Mouse (Mus musculus): Measurements from ENCODE around the gene Unc45b.
A peak's percentile ranks its signal among the peaks of the same experiment; 100 is the strongest.
"Not testable (repeated sequence)": the region's sequence is repeated elsewhere in the genome, so short reads cannot be mapped to it uniquely, and the experiment has no call there.

Gene Unc45b

GRCm38 (mm10) chr11:82897478-82897877 lies 12.9 kb upstream of the Unc45b start:
- no peak for DNase-seq (ENCODE audit: low read depth, low spot score)

DNA sequence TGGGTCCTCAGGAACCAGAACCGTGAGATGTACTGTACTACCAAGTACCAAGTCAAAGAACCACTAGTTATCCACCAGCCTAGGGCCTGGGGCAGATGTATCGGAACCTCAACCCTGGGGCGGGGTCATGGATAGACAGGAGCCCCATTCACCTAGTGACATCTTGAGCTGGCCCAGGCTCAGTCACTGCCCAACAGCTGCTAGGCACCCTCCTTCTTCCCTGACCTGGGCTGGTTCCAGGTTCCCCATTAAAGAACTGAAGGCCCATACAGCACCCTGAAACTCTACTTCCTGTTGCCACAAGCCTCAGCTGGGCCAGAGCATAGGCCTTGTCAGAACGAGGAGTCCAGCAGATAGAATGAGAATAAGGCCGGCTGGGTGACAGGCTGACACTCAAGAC lies 10.6 kb upstream of the Unc45b start:
- DNase-seq (ENCODE audit: low read depth, low spot score), result no peak

DNA sequence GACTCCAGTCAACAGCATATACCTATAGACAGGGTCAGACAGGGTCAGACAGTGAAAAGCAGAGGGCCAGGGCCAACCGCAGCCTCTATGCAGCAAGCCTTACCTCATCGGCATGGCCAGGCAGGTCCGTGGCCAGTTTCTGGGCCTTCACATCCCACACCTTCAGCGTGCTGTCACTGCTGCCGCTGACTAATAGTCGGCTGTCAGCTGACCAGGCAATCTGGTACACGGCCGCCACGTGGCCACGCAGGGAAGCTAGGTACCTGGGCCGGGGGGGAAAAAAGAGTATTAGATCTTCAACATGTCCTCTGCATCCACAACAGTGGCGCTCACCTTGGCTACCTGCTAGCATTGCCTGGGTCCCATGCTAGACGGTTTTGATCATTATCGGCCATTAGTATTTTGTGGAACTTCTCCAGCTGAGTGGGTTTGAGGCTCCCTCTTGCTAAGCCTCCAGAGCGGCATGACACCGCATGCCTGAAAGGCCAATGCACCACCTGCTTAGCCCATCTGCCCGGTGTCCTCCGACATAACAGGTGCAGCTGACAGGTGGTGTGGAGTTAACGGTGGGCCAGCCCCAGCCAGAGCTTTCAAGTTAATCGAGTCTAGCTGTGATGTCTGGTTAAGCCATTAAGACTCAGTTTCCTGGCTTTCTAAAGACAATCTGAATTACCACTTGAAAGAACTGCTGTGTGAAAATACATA lies 8.6 kb upstream of the Unc45b start:
- DNase-seq (ENCODE audit: low read depth, low spot score), result no peak

DNA sequence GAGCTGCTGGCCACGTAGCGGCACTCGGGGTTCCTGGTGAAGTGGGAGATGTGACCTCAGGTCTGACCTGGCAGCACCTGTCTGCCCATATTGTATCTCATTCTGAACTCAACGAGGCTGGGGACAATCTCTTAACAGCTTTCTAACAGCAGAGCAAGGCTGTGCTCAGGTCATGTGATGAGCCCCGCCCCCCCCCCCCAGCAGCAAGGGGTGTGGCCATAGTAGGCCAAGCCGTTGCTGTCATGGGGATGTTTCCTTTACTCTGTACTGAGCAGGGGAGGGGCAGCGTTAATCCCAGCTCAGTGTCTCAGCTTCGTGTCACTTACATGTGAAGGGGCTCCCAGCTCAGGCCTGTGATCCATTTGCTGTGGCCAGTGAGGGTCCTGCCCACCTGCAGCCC lies 5.4 kb upstream of the Unc45b start:
- DNase-seq (ENCODE audit: low read depth, low spot score), result no peak

GRCm38 (mm10) chr11:82905816-82906215 lies 4.5 kb upstream of the Unc45b start:
- DNase-seq (ENCODE audit: low read depth, low spot score), result no peak

GRCm38 (mm10) chr11:82907651-82908607 lies 2.4 kb upstream of the Unc45b start, which contains the start of gene Nle1:
TSS of gene Nle1 (minus strand) at chr11:82908411.
- peak; percentile 72 for DNase-seq (ENCODE audit: low read depth, low spot score)

GRCm38 (mm10) chr11:82908608-82908989 lies 1.8 kb upstream of the Unc45b start:
- no peak for DNase-seq (ENCODE audit: low read depth, low spot score)

DNA sequence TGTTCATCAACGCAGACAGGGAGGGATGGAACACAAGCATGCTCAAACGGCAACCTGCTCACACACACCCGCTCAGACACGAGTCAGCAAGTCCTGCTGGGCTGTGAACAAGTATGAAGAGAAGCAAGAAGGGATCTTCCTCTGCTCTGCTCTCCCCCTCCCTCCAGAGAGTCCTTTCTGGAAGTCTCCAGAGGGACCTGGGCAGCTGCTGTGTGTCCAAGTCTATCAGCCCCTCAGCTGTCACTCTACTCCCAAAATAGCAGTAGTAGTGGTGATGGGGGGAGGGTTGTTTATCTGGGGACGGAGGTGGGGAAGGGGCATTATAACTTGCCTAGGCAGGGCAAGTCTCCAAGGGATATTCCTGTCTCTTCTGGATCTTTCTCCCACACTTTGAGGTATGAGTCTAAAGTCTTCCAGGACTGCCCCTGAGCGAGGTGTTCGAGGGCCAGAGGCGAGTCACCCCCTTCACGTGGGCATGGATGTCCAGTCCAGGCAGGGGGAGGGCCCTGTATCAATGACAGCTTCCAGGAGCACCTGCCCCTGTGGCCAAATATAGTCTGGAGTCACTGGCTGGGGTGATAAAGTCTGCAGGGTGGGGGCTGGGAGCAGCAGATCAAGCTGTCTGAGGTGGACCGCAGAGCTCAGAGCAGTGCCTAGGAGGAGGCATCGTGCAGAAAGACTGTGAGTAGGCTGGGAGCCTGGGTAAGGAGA lies 484 bp downstream of the Unc45b start:
- DNase-seq (ENCODE audit: low read depth, low spot score), result no peak

DNA sequence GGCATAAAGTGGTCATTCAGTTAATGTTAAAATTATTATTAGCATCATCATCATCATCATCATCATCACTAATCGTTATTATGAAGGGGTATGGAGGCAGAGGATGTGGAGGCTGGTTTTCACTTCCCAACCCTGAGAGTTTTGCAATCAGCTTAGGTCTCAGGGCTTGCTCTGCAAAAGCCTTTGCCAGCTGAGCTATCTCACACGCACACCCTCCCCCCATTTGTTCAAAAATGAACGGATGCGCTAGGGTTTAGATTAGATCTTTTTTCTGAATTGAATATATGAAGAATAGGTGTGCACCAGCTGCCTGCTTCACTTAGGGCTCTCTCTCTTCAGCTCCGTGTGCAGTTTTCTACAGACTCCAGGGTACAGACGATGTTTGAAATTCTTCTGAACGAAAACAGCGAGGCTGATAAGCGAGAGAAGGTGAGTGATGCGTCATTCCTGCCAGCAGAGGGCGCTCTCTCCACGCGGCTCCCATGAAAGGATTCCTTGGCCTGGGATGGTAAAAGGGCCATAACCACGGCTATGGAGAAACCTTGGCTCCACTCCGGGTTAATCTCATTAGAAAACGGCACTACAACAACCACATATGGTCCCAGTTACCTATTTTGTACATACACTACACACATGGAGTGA lies 4.5 kb downstream of the Unc45b start:
- peak; percentile 19 for DNase-seq (ENCODE audit: low read depth, low spot score)

GRCm38 (mm10) chr11:82920768-82921167 lies 10.4 kb downstream of the Unc45b start:
- no peak for DNase-seq (ENCODE audit: low read depth, low spot score)

DNA sequence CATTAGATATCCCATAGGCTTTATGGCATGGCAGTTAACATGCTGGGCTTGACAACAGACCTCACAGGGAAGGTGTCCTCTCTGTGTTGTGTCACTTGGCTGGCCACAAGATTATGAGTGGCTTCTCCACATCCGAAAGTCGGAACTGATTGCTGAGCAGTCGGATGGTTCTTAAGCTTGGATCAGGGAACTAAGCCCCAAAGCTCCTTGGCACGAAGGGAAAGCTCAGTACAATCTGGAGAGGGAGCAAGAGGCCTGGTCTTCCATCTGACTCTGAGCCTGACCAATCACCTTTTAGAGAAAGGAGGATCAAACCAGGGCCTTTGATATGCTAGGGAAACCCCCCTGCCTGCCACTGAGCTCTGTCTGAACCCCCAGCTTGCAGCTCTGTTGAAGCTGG lies 11.3 kb downstream of the Unc45b start:
- DNase-seq (ENCODE audit: low read depth, low spot score), result no peak

GRCm38 (mm10) chr11:82923910-82924309 lies 13.6 kb downstream of the Unc45b start:
- DNase-seq (ENCODE audit: low read depth, low spot score), result not testable (repeated sequence)

GRCm38 (mm10) chr11:82928897-82929632 lies 18.7 kb downstream of the Unc45b start:
- no peak for DNase-seq (ENCODE audit: low read depth, low spot score)

GRCm38 (mm10) chr11:82929633-82929950 lies 19.2 kb downstream of the Unc45b start:
- DNase-seq (ENCODE audit: low read depth, low spot score), result no peak

- DNase-seq (ENCODE audit: low read depth, low spot score), result not testable (repeated sequence)
Measured at GRCm38 (mm10) chr11:82930391-82930955, 20.1 kb downstream of the Unc45b start.

- DNase-seq (ENCODE audit: low read depth, low spot score), result not testable (repeated sequence)
Measured at GRCm38 (mm10) chr11:82931161-82931560, 20.8 kb downstream of the Unc45b start.

DNA sequence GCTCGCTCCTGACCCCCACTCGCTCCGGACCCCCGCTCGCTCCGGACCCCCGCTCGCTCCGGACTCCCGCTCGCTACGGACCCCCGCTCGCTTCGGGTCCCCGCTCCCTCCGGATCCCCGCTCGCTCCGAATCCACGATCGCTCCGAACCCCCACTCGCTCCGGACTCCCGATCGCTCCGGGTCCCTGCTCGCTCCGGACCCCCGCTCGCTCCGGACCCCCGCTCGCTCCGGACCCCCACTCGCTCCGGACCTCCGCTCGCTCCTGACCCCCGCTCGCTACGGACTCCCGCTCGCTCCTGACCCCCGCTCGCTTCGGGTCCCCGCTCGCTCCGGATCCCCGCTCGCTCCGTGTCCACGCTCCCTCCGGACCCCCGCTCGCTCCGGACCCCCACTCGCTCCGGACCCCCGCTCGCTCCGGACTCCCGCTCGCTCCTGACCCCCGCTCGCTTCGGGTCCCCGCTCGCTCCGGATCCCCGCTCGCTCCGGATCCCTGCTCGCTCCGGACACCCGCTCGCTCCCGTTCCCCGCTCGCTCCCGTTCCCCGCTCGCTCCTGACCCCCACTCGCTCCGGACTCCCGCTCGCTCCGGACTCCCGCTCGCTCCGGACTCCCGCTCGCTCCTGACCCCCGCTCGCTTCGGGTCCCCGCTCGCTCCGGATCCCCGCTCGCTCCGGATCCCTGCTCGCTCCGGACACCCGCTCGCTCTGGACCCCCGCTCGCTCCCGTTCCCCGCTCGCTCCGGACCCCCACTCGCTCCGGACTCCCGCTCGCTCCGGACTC lies 21.5 kb downstream of the Unc45b start:
- not testable (repeated sequence) for DNase-seq (ENCODE audit: low read depth, low spot score)

- no peak for DNase-seq (ENCODE audit: low read depth, low spot score)
Measured at GRCm38 (mm10) chr11:82933186-82933585, 22.8 kb downstream of the Unc45b start.

- no peak for DNase-seq (ENCODE audit: low read depth, low spot score)
Measured at GRCm38 (mm10) chr11:82943336-82943735, 33.0 kb downstream of the Unc45b start.

GRCm38 (mm10) chr11:82945636-82946035 lies 35.3 kb downstream of the Unc45b start:
- no peak for DNase-seq (ENCODE audit: low read depth, low spot score)
